Mouse (Mus musculus) layer of hippocampus, adult 9-10 months (tissue): ENCODE measurements around the gene Tuba1a.
A peak's percentile ranks its signal among the peaks of the same experiment; 100 is the strongest.
"Not testable (repeated sequence)": the region's sequence is repeated elsewhere in the genome, so short reads cannot be mapped to it uniquely, and the experiment has no call there.

Experiments
- DNase-seq: peaks from one replicate; pipeline ENCODE4 v3.0.0; 2022; ENCODE audit warnings: low spot score

The Tuba1a gene

GRCm38 (mm10) chr15:98985240-98985981, 31.9 kb upstream of the Tuba1a start:
- peak; percentile 63 for DNase-seq

- DNase-seq: no peak
Observed at GRCm38 (mm10) chr15:98984681-98985080, 31.2 kb upstream of the Tuba1a start.

GRCm38 (mm10) chr15:98983431-98984081, 30.1 kb upstream of the Tuba1a start:
- DNase-seq: no peak

- DNase-seq: no peak
Observed at GRCm38 (mm10) chr15:98982100-98982499, 28.6 kb upstream of the Tuba1a start.

- DNase-seq: no peak
Observed at GRCm38 (mm10) chr15:98980012-98980614, 26.6 kb upstream of the Tuba1a start.

GRCm38 (mm10) chr15:98978409-98979172, 25.1 kb upstream of the Tuba1a start:
- no peak for DNase-seq

- no peak for DNase-seq
Observed at GRCm38 (mm10) chr15:98977759-98978408, 24.4 kb upstream of the Tuba1a start.

- no peak for DNase-seq
Observed at GRCm38 (mm10) chr15:98976763-98977758, 23.6 kb upstream of the Tuba1a start.

GRCm38 (mm10) chr15:98973015-98973614, 19.6 kb upstream of the Tuba1a start:
- no peak for DNase-seq

GRCm38 (mm10) chr15:98971576-98972320, 18.2 kb upstream of the Tuba1a start:
- DNase-seq: not testable (repeated sequence)

GRCm38 (mm10) chr15:98971111-98971510, 17.6 kb upstream of the Tuba1a start:
- DNase-seq: no peak

GRCm38 (mm10) chr15:98969372-98970101, 16.0 kb upstream of the Tuba1a start:
- no peak for DNase-seq

GRCm38 (mm10) chr15:98968701-98969371, 15.3 kb upstream of the Tuba1a start:
- DNase-seq: no peak

- DNase-seq: no peak
Observed at GRCm38 (mm10) chr15:98959531-98959930, 6.0 kb upstream of the Tuba1a start.

- no peak for DNase-seq
Observed at GRCm38 (mm10) chr15:98958901-98959420, 5.5 kb upstream of the Tuba1a start.

- no peak for DNase-seq
Observed at GRCm38 (mm10) chr15:98957475-98957874, 4.0 kb upstream of the Tuba1a start.

- no peak for DNase-seq
Observed at GRCm38 (mm10) chr15:98956000-98956399, 2.5 kb upstream of the Tuba1a start.

- DNase-seq: no peak
Observed at GRCm38 (mm10) chr15:98955324-98955723, 1.8 kb upstream of the Tuba1a start.
